Mouse (Mus musculus) thymus, adult 2 months (tissue): ENCODE measurements around the gene Gatb. TPM values are rescaled to one million over a fixed set of nuclear protein-coding genes. Genes with fewer than 3 reads are reported as not detected.

Experiments used
- DNase-seq: peaks from one replicate; pipeline ENCODE4 v3.0.0; 2021
- H3K27ac ChIP-seq: fragments of 200-500 bp; 2 replicates; pipeline ENCODE4 v1.5.1; 2012; ENCODE audit warnings: low read length, control low read depth; ENCODE audit not compliant: control insufficient read depth, insufficient read depth
- H3K27me3 ChIP-seq: fragments of 200-500 bp; 2 replicates; pipeline ENCODE4 v1.6.1; 2012; ENCODE audit warnings: mild to moderate bottlenecking, low read length, moderate library complexity, mixed read lengths; ENCODE audit not compliant: control insufficient read depth, insufficient read depth
- H3K36me3 ChIP-seq: fragments of 200-500 bp; 2 replicates; pipeline ENCODE4 v1.6.1; 2012; ENCODE audit warnings: mild to moderate bottlenecking, low read length, moderate library complexity; ENCODE audit not compliant: control insufficient read depth, insufficient read depth
- H3K4me1 ChIP-seq: fragments of 200-500 bp; replicated peaks from 2 replicates; pipeline ENCODE4 v1.6.1; 2012; ENCODE audit warnings: low read length; ENCODE audit not compliant: control insufficient read depth, insufficient read depth
- H3K4me3 ChIP-seq: fragments of 200-500 bp; 2 replicates; pipeline ENCODE4 v1.5.1; 2012; ENCODE audit warnings: mild to moderate bottlenecking, low read length, control low read depth, moderate library complexity; ENCODE audit not compliant: control insufficient read depth, insufficient read depth
- CTCF ChIP-seq: fragments of 200-500 bp; IDR thresholded peaks from 2 replicates; pipeline ENCODE4 v1.5.1; 2012; ENCODE audit warnings: mild to moderate bottlenecking, control low read depth, low read length, moderate library complexity, borderline replicate concordance; ENCODE audit not compliant: control insufficient read depth, poor library complexity, insufficient read depth; ENCODE audit errors: extremely low read depth
- POLR2A ChIP-seq: fragments of 200-500 bp; IDR thresholded peaks from 2 replicates; pipeline ENCODE4 v1.6.1; 2012; ENCODE audit warnings: mild to moderate bottlenecking, low read length, control low read depth, moderate library complexity; ENCODE audit not compliant: control insufficient read depth, poor library complexity, insufficient read depth; ENCODE audit errors: extremely low read depth
- WGBS: fragments of 180-500 bp; shearing (Covaris S2); methylation state at CpG from one replicate; pipeline ENCODE4 v1.1.7; 2018; 5-methylcytosine and 5-hydroxymethylcytosine counted together
- polyA plus RNA-seq: library from polyadenylated mRNA; depleted of rRNA; stranded (reverse); fragments of >200 nt; gene quantifications from 2 replicates; pipeline ENCODE4 v1.2.3, GENCODE M21; 2012

Gene Gatb
- polyA plus RNA-seq, 1 experiment = 4.8 TPM

DNA sequence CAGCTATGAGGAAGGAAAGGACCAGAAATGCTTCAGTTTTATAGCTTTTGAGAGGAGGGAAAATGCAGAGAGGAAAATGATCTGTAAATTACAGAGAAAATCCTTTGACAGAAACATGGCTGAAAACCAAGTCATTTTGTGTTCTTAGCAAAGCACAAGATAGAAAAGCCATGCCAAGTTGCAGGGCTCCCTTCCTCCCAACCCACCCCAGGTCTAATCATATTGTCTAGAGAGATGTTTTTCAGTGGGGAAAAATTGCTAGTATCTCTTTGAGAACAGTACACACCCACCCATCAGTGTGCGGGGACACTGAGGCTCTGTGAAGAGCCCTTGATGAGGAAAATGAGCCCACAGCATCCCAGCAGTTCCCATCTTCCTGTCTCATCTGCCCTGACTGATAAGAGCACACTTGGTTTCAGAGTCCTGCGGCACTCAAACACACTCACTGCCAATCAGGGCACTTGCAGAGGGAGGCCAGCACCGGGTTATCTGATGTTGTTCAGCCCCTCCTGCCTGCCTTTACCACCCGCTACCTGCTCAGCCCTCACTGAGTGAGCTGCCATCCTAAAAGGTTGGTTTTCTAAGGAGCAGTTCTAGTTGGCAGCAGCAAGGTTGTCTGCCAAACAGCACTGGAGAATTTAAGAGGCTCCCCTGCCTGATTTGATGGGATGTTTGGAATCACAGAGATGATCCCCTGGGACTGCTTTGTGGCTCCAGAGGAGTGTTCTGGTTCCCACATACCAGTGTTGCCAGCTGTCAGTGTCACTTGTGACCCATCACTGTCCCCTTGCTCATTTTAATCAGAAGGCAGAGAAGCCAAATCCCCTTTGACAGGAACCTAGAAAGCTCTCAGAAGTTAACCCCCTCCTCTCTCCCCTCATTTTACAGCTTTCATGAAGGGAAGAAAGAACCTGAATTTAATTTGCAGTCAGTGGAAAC, 79.1 kb downstream of the Gatb start:
- Histone ChIP-seq H3K4me1 (no peaks in the 10 kb centered on the region), H3K27ac (no peak overlapping the region), H3K36me3 (no peaks in the 10 kb centered on the region), H3K27me3 (no peaks in the 10 kb centered on the region), H3K4me3 (no peak overlapping the region)
- DNase-seq = no peak
- no peak for TF ChIP-seq POLR2A
- TF ChIP-seq CTCF = no peak
- 91% methylated on average over 4 of the region's 4 CpGs for WGBS

DNA sequence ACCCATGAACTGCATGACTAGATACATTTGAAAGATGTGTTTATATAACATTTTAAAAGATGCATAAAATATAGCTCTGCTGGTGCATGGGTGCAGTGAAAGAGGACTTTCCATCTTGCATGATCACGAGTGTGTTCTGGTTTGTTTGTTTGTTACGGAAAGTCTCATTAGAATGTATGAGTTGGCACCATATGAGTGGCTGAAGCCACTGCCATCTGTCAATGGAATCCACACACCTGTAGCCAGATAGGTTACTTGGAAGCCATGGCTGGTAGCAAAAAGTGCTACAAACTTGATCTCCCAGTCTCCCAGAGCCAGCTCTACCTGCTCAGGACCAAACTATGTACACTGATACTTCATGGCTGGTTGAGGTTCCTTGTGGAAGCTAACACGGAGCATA, 81.6 kb downstream of the Gatb start:
- Histone ChIP-seq H3K27ac (no peak overlapping the region), H3K27me3 (no peaks in the 10 kb centered on the region), H3K36me3 (no peaks in the 10 kb centered on the region), H3K4me1 (no peaks in the 10 kb centered on the region), H3K4me3 (no peak overlapping the region)
- TF ChIP-seq POLR2A (no peak), CTCF (no peak)
- DNase-seq = no peak
- 96% methylated on average over 3 of the region's 3 CpGs for WGBS

DNA sequence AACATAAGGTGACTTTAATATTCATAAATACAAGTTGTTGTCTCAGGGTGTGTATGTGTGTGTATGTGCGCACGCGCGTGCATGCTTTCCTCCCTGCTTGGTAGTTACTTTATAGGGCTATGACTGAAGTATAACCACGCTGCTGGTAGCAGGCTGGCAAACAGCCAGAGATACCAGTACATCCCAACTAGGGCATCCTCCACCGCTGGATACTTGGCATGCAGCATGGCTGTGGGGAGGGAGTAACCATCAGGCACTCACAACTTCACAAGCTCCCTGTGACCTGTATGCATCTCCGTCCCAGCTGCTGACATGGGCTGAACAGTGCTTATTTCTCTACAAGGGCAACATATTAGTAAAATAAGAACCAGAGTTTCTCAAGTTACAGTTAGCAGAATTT, 85.8 kb downstream of the Gatb start:
- no peak overlapping the region for H3K27ac ChIP-seq
- 90% methylated on average over 7 of the region's 7 CpGs for WGBS
- no peaks in the 10 kb centered on the region for H3K36me3 ChIP-seq
- DNase-seq = no peak
- H3K27me3 ChIP-seq = no peaks in the 10 kb centered on the region
- no peaks in the 10 kb centered on the region for H3K4me1 ChIP-seq
- no peak for TF ChIP-seq CTCF
- no peak for TF ChIP-seq POLR2A
- H3K4me3 ChIP-seq = no peak overlapping the region

DNA sequence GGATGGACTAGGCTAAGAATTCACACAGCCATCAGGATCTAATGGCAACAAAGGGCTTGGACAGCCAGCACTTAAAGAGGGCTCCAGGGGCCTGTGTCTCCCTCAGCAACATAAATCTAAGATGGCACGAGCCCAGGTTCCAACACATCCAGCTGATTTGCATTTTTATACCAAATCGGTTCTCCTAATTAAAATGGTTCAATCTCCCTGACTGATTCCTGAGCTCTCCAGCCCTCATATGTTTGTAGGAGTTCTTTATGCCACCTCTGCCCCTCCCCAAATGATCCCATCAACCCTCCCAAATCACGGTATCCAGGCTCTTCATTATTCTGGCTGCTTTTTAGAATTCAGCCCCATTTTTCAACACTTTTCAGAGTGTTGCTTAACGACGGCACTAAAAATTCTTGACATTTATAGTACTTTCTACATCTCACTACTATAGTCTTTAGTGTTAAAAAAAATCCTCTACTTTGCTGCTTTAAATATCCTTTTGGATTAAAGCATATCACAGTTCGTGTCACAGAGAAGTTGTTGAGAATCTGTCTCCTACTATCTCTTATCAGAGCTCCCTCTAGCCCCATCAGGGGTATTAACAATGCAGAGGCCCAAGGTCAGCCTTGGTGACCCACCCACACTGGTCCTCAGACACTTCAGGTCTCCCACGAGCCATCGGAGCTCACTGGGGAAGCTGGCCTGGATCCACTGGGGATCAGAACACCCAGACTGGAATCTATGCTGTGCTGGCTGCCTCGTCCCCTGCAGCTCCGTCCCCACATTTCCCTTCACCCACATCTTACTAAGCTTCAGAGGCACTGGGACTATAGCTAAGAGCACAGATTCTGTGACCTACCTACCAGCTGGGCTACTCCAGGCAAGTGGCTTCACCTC, 88.3 kb downstream of the Gatb start:
- no peaks in the 10 kb centered on the region for H3K27me3 ChIP-seq
- H3K4me1 ChIP-seq = no peaks in the 10 kb centered on the region
- H3K36me3 ChIP-seq = no peaks in the 10 kb centered on the region
- no peak overlapping the region for H3K27ac ChIP-seq
- DNase-seq = no peak
- WGBS = 89% methylated on average over 10 of the region's 10 CpGs
- no peak for TF ChIP-seq CTCF
- no peak for TF ChIP-seq POLR2A
- H3K4me3 ChIP-seq = no peak overlapping the region

DNA sequence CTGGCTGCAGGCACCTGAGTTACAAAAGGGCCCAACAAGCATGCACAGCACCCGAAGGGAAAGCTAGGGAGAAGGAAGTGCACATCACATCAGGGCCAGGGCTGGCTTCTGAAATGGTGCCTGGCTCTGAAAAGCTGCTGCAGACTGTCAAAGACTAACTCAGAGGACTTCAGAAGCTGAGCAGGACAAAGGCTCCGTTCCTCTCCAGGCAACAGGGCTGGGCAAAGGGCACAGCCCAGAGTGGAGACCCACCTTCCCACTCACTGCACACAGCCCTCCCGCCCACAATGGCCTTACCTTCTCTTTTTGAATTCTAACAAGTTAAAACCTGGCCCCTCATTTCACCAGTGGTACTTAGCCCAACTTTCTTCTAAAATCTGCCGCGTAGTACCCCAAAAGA, 89.9 kb downstream of the Gatb start:
- DNase-seq = no peak
- WGBS = 81% methylated on average over 5 of the region's 5 CpGs

DNA sequence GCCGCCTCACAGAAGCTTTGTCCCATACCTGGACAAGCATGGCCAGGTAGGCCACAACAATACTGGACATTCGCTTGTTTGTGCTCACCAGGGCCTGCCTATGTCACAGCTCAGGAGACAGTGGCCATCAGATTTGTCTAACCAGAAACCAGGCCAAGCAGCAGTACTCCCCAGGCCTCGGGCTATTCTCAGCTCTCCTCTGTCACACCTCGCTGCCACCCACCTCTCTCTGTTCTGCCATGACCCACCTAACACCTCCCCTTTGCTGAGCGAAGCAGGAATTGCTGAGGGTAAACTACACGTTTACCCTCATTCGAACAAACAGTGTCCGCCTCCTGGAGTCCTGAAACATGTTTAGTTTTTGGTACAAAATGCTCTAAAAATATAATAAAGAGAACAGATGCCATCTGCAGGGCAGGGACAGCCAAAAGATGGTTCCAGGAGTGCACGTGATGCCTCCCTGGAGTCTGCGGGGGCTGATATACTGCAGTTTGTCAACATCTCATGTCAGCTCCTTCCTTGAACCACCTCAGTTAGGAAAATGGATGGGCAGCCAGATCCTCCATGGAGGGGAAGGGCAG, 90.8 kb downstream of the Gatb start:
- 91% methylated on average over 10 of the region's 10 CpGs for WGBS
- no peak overlapping the region for H3K27ac ChIP-seq
- no peak for DNase-seq

More for the DNA sequence above, 89.9 kb downstream of the Gatb start:
- H3K4me1 ChIP-seq = no peaks in the 10 kb centered on the region
- H3K27me3 ChIP-seq = no peaks in the 10 kb centered on the region
- no peaks in the 10 kb centered on the region for H3K36me3 ChIP-seq
- no peak overlapping the region for H3K4me3 ChIP-seq
- TF ChIP-seq POLR2A (no peak), CTCF (no peak)
- no peak overlapping the region for H3K27ac ChIP-seq

More for the DNA sequence above, 90.8 kb downstream of the Gatb start:
- no peaks in the 10 kb centered on the region for H3K36me3 ChIP-seq
- H3K4me3 ChIP-seq = no peak overlapping the region
- H3K4me1 ChIP-seq = no peaks in the 10 kb centered on the region
- H3K27me3 ChIP-seq = no peaks in the 10 kb centered on the region
- TF ChIP-seq CTCF (no peak), POLR2A (no peak)
